Mouse (Mus musculus) liver, adult 2 months (tissue): ENCODE measurements at regions not wholly inside any gene's neighbourhood (a gene's known extent, or its start where the extent isn't known, plus 50 kb on each side); places are given as distances from the start of the nearest gene placed in this dataset.

ENCODE experiments used
- DNase-seq: peaks from one replicate; pipeline ENCODE4 v3.0.0-alpha.2; 2011; ENCODE audit warnings: low read depth, low spot score; ENCODE audit errors: extremely low read depth
- H3K27ac ChIP-seq: fragments of 200-500 bp; replicated peaks from 2 replicates; pipeline ENCODE4 v1.5.1; 2012; ENCODE audit warnings: low read depth, mild to moderate bottlenecking, control low read depth, inconsistent platforms, low read length; ENCODE audit not compliant: insufficient read depth
- H3K27me3 ChIP-seq: fragments of 200-500 bp; 2 replicates; pipeline ENCODE4 v1.6.1; 2012; ENCODE audit warnings: mild to moderate bottlenecking, moderate library complexity, low read length, inconsistent platforms; ENCODE audit not compliant: control insufficient read depth, insufficient read depth
- H3K36me3 ChIP-seq: fragments of 200-500 bp; 2 replicates; pipeline ENCODE4 v1.6.1; 2012; ENCODE audit warnings: low read length, inconsistent platforms; ENCODE audit not compliant: control insufficient read depth, insufficient read depth
- H3K4me1 ChIP-seq: fragments of 200-500 bp; 2 replicates; pipeline ENCODE4 v1.6.1; 2011; ENCODE audit warnings: low read length; ENCODE audit not compliant: control insufficient read depth, insufficient read depth
- H3K4me3 ChIP-seq: fragments of 200-500 bp; 2 replicates; pipeline ENCODE4 v1.5.1; 2011; ENCODE audit warnings: low read depth, mild to moderate bottlenecking, control low read depth, low read length, moderate library complexity; ENCODE audit not compliant: insufficient read depth
- H3K79me2 ChIP-seq: fragments of 200-500 bp; 2 replicates; pipeline ENCODE4 v1.6.1; 2012; ENCODE audit warnings: inconsistent platforms, mild to moderate bottlenecking, low read length, moderate library complexity; ENCODE audit not compliant: control insufficient read depth, insufficient read depth
- H3K9ac ChIP-seq: fragments of 200-500 bp; 2 replicates; pipeline ENCODE4 v1.6.1; 2012; ENCODE audit warnings: low read depth, mild to moderate bottlenecking, control low read depth, inconsistent platforms, low read length
- CTCF ChIP-seq: fragments of 200-500 bp; IDR thresholded peaks from 2 replicates; pipeline ENCODE4 v1.5.1; 2011; ENCODE audit warnings: low read depth, low read length, control low read depth
- POLR2A ChIP-seq: fragments of 200-500 bp; IDR thresholded peaks from 2 replicates; pipeline ENCODE4 v1.6.1; 2011; ENCODE audit warnings: low read length, control low read depth; ENCODE audit not compliant: insufficient read depth; ENCODE audit errors: extremely low read depth
- WGBS: fragments of 180-500 bp; shearing (Covaris S2); methylation state at CpG from one replicate; pipeline ENCODE4 v1.1.7; 2018; 5-methylcytosine and 5-hydroxymethylcytosine counted together

DNA sequence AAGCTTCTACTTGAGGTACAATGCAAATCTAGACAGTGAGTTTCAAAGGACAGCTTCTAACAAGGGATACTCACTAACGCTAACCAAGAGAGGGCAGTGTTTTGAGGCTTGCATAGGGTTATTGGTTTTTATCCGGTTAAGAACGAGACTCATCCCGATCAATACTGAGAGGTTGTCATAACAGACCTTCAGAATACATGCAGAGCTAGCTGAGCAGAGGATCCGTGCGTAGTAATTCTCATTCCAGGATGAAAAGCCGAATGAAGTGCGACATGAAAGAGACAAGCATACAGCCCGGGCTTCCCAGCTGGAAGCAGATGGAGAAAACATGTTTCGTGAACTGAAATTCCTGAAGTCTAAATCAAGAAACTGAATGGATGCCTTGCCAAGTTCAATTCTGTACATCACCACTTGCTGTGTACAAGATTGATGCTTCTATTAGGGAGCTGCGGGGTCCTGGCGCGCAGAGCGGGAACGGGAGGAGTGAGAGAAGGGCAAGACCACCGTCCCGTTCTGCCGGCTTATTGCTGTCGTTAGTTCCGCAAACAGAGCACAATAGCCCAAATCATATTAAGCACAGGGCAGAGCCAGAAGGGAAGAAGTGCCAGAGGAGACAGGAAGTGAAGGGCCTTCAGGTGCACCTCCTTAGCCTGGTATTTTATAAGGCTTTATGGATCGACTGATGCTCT, 65.4 kb upstream of the Tes start:
- Histone ChIP-seq H3K4me1 (no peaks in the 10 kb centered on the region), H3K9ac (no peak overlapping the region), H3K4me3 (no peak overlapping the region), H3K36me3 (no peaks in the 10 kb centered on the region), H3K27me3 (0 out of 2 replicates have a peak, but pooled peaks cover 2% of the 10 kb centered on the region), H3K27ac (no peak overlapping the region), H3K79me2 (no peaks in the 10 kb centered on the region)
- TF ChIP-seq POLR2A, result no peak
- TF ChIP-seq CTCF, result no peak
- DNase-seq, result no peak
- 82% methylated on average over 21 of the region's 21 CpGs for WGBS

DNA sequence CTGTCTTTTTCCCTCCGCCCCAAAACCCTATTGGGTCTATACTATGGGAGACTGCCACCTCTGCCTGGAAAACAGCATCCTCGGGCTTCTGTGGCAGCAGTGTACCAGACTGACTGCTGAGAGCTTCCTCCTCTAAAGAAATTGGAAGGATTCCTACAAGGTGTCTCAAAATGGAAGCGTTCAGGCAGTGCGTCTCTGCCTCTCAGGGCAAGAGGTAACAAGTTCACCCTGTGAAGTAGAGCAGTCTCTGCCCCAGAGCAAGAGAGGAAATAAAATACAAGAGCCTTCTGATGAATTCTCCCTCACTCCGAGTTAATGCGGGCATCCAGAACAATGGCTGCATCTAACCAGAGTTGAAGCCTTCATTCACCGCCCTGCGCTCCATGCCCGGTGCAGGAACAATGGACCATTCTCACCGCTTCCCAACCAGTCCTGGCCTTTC, 69.4 kb upstream of the Tes start:
- no peaks in the 10 kb centered on the region for H3K4me1 ChIP-seq
- H3K27me3 ChIP-seq, result 0 out of 2 replicates have a peak, but pooled peaks cover 2% of the 10 kb centered on the region
- no peaks in the 10 kb centered on the region for H3K36me3 ChIP-seq
- no peak for TF ChIP-seq CTCF
- TF ChIP-seq POLR2A, result no peak
- no peak overlapping the region for H3K4me3 ChIP-seq
- WGBS, result 37% methylated on average over 10 of the region's 10 CpGs
- no peak overlapping the region for H3K27ac ChIP-seq
- no peak overlapping the region for H3K9ac ChIP-seq
- H3K79me2 ChIP-seq, result no peaks in the 10 kb centered on the region
- no peak for DNase-seq

DNA sequence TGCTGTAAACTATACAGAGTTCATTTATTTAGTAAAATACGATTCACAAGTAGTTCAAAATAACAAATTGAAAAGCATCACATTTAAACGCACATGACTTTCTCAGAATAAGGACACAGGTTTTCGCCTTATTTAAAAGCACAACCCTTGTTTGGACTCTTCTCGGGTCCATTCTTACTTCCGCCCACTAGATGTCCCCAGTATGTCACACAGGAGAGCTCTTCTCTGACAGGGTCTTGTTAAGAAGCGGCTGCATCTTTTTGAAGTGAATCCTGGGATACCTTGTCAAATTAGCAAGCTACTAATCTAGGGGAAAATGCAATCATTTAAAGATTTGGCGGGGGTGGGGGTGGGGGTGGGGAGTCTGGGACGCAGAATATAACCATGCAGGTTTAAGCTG, 70.2 kb upstream of the Tes start:
- WGBS, result 12% methylated on average over 8 of the region's 8 CpGs
- peak; percentile 16 for DNase-seq
- TF ChIP-seq CTCF (no peak), POLR2A (no peak)
- Histone ChIP-seq H3K9ac (no peak overlapping the region), H3K79me2 (no peaks in the 10 kb centered on the region), H3K27ac (no peak overlapping the region), H3K4me1 (no peaks in the 10 kb centered on the region), H3K36me3 (no peaks in the 10 kb centered on the region), H3K4me3 (no peak overlapping the region), H3K27me3 (0 out of 2 replicates have a peak, but pooled peaks cover 2% of the 10 kb centered on the region)

DNA sequence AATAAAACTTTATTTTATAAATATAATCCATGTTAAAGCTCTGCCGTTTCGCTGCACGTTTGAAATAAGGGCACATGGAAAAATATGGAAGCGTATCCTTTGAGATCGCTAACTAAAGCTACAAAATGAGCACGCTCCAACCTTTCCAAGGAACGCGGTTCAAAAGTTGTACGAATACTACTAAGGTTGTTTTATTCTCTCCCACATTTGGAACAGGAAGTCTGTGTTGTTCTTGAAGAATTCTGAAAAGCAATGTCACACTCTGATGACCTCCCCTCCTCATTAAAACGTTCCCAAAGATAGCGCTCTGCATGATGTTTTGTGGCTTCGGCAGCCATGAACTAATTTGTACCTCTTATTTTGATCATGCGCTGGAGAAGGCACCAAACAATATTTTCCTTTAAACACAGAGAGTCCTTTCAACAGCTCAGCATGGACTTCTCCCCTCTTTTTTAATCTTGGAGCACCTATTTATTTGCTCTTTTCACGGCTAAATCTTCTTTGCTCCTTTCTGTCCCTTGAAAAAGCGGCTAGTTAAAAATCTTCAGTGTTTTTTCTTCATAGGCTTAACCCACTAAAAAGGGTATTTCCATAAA, 72.9 kb upstream of the Tes start:
- TF ChIP-seq POLR2A (no peak), CTCF (no peak)
- Histone ChIP-seq H3K36me3 (no peaks in the 10 kb centered on the region), H3K79me2 (no peaks in the 10 kb centered on the region), H3K4me3 (no peak overlapping the region), H3K4me1 (no peaks in the 10 kb centered on the region), H3K27me3 (0 out of 2 replicates have a peak, but pooled peaks cover 2% of the 10 kb centered on the region), H3K9ac (no peak overlapping the region), H3K27ac (no peak overlapping the region)
- DNase-seq, result no peak
- WGBS, result 76% methylated on average over 15 of the region's 15 CpGs

DNA sequence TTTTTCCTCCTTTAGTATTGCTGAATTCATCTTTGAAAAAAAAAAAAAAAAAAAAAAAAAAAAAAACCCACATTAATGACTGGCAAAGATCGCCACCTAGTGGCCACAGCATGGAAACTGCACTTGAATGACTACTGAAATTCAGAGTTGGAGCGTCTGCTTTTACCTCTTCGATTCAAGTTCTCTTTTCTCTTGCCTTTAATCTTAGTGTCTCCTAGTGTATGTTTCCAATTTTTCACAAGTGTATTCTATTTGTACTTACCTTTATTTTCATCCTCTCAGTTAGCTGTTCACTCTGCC, 79.9 kb upstream of the Tfec start:
- Histone ChIP-seq H3K4me1 (no peaks in the 10 kb centered on the region), H3K9ac (no peak overlapping the region), H3K79me2 (no peaks in the 10 kb centered on the region), H3K27me3 (no peaks in the 10 kb centered on the region), H3K36me3 (no peaks in the 10 kb centered on the region), H3K27ac (no peak overlapping the region), H3K4me3 (no peak overlapping the region)
- 17% methylated on average over 3 of the region's 3 CpGs for WGBS
- DNase-seq, result peak; percentile 26
- TF ChIP-seq CTCF, result peak; percentile 20; the same call in 1 of the 2 replicates
- TF ChIP-seq POLR2A, result no peak
